Mouse (Mus musculus): Measurements from ENCODE around the gene Ndst2.
A peak's percentile ranks its signal among the peaks of the same experiment; 100 is the strongest.

DNA sequence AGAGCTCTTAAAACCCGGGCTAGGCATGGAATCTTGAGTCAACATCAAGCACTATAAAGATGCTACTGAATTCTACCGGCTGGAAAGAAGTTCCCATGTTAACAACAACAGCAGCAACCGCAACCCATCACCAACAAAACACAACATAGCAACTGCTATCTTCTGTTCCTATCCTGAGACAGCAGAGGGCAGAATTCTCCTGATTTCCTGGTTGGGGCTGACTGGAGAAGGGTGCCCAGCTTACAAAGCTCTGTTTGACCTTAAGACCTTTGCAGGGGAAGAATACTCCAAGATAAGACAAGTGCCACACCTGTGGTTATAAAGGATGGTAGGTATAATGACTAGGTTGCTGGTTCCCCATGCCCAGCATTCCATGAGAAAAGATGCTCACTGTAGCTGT is 12.6 kb upstream of the Ndst2 start:
- TF ChIP-seq CTCF (IDR thresholded peaks at IDR 0.05; ENCODE audit: low read depth) (peak; percentile 41), EP300 (IDR thresholded peaks at IDR 0.05; ENCODE audit: low read depth) (no peak)
